Mouse (Mus musculus) stomach, embryonic 16.5 days (tissue): ENCODE results near the gene Tkt. TPM values are rescaled to one million over a fixed set of nuclear protein-coding genes. Genes with fewer than 3 reads are reported as not detected.
A peak's percentile ranks its signal among the peaks of the same experiment; 100 is the strongest.

ENCODE experiments used
- ATAC-seq: fragments of 200-750 bp; cut with Nextera tagmentation; 2 replicates; pipeline ENCODE4 v1.8.0; 2017; ENCODE audit warnings: moderate number of reproducible peaks, moderate TSS enrichment; ENCODE audit not compliant: insufficient read depth, low FRiP score
- H3K27ac ChIP-seq: fragments of 300-500 bp; sonication (generic); 2 replicates; pipeline ENCODE4 v1.5.1; 2014; ENCODE audit warnings: low read length
- H3K27me3 ChIP-seq: fragments of 300-500 bp; sonication (generic); 2 replicates; pipeline ENCODE4 v1.6.1; 2014; ENCODE audit warnings: low read length, control low read depth, mixed read lengths; ENCODE audit not compliant: control insufficient read depth, insufficient read depth
- H3K36me3 ChIP-seq: fragments of 300-500 bp; sonication (generic); 2 replicates; pipeline ENCODE4 v1.6.1; 2014; ENCODE audit warnings: low read length; ENCODE audit not compliant: control insufficient read depth, insufficient read depth
- H3K4me1 ChIP-seq: fragments of 300-500 bp; sonication (generic); 2 replicates; pipeline ENCODE4 v1.6.1; 2014; ENCODE audit warnings: low read length, control low read depth, mixed read lengths; ENCODE audit not compliant: control insufficient read depth, insufficient read depth
- H3K4me2 ChIP-seq: fragments of 300-500 bp; sonication (generic); 2 replicates; pipeline ENCODE4 v1.6.1; 2014; ENCODE audit warnings: low read depth, low read length, mixed read lengths
- H3K4me3 ChIP-seq: fragments of 300-500 bp; sonication (generic); replicated peaks from 2 replicates; pipeline ENCODE4 v1.5.1; 2014; ENCODE audit warnings: mild to moderate bottlenecking, low read length
- H3K9ac ChIP-seq: fragments of 300-500 bp; sonication (generic); 2 replicates; pipeline ENCODE4 v1.6.1; 2014; ENCODE audit warnings: low read length
- H3K9me3 ChIP-seq: fragments of 300-500 bp; sonication (generic); replicated peaks from 2 replicates; pipeline ENCODE4 v1.6.1; 2016; ENCODE audit warnings: low read length, control low read depth; ENCODE audit not compliant: control insufficient read depth
- WGBS: fragments of 180-500 bp; shearing (Covaris S2); extraction: QIAGEN DNeasy Blood & Tissue Kit; methylation state at CpG from one replicate; pipeline ENCODE4 v1.1.7; 2014; 5-methylcytosine and 5-hydroxymethylcytosine counted together
- polyA plus RNA-seq: library from polyadenylated mRNA; unstranded; fragments of >200 nt; fragmentation: Nextera tagmentation; extraction: Ambion mirVana; gene quantifications from 2 replicates; pipeline ENCODE4 v1.2.1, GENCODE M21; 2015

Tkt gene
- polyA plus RNA-seq, 1 experiment from 2014 or later = 292 TPM

DNA sequence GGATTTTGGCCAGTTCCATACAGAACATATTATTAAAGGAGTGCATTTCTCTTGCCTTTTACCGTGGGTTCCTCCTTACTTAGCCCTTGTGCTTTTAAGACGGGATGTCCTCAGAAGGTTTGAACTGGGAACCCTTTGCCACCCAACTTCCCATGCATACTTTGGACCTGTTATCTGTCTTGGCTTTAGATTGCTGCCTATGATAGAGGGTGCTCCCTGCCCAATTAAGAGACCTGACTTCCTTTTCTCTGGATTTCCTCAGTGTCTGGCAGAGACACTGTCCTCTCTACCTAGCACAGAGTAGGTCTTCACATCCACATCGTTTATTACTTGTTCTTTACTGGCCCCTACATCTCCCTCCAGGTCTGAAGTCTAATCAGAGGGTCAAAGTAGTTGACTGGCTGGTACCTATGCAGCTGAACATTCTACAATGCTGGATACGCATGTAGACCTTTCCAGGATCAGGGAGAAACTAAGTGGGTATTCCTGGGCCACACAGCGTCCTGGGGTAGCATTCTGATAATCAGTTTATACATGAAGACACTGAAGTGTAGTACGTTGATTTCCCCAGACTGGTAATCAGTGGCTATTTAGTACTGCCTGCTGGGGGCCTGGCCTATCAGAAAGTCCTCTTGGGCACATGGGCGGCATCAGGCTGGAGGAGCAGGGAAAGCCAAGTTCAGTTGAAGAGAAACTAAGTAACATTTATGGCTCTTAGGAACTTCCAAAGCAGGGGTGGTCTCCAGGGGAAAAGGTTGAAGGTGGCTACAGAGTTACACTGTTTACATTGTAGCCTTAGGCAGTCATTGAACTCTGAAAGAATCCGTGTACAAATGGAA is 2.3 kb downstream of the Tkt start:
- ATAC-seq = no peak
- Histone ChIP-seq H3K9ac (peak overlapping the region; percentile 86), H3K27me3 (no peaks in the 10 kb centered on the region), H3K4me3 (peak overlapping the region; percentile 90), H3K9me3 (no peaks in the 10 kb centered on the region), H3K4me1 (peaks cover 36% of the 10 kb centered on the region), H3K36me3 (no peaks in the 10 kb centered on the region), H3K4me2 (peak overlapping the region; percentile 96), H3K27ac (peak overlapping the region; percentile 96; the same call in 1 of the 2 replicates)
- 25% methylated on average over 8 of the region's 8 CpGs for WGBS

GRCm38 (mm10) chr14:30551509-30551908 is 3.4 kb downstream of the Tkt start:
- Histone ChIP-seq H3K27me3 (no peaks in the 10 kb centered on the region), H3K9ac (0 out of 2 replicates have a peak overlapping the region, but pooled peaks have one; percentile 50), H3K4me3 (peak overlapping the region; percentile 90), H3K4me1 (peaks cover 36% of the 10 kb centered on the region), H3K4me2 (peak overlapping the region; percentile 96), H3K36me3 (0 out of 2 replicates have a peak, but pooled peaks cover 3% of the 10 kb centered on the region), H3K27ac (no peak overlapping the region), H3K9me3 (no peaks in the 10 kb centered on the region)
- WGBS = 49% methylated on average over 5 of the region's 5 CpGs
- ATAC-seq = no peak

GRCm38 (mm10) chr14:30551981-30552380 is 3.8 kb downstream of the Tkt start:
- Histone ChIP-seq H3K4me1 (peaks cover 36% of the 10 kb centered on the region), H3K4me3 (no peak overlapping the region), H3K27me3 (no peaks in the 10 kb centered on the region), H3K27ac (no peak overlapping the region), H3K4me2 (no peak overlapping the region), H3K9me3 (no peaks in the 10 kb centered on the region), H3K36me3 (0 out of 2 replicates have a peak, but pooled peaks cover 5% of the 10 kb centered on the region), H3K9ac (no peak overlapping the region)
- no peak for ATAC-seq
- WGBS = 81% methylated on average over 2 of the region's 2 CpGs

DNA sequence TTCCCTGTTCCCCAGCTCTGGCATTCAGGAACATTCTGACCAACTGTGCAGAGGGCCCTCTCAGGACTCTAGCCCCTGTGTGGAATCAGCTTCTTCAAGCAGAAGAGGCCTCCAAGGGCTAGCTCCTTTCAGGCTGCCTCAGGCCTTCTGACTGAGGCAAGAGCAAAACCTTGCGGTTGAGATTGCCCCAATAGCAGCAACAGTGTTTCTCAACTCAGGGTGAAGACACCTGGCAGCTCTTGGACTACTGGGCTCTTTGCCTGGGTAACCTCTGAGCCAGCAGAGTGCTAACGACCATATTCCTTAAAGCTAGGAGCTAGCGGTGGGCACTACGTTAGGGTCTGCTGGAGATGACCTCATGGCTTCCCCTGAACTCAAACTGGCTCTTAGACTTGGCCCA is 5.0 kb downstream of the Tkt start:
- 85% methylated on average over 4 of the region's 4 CpGs for WGBS
- no peak overlapping the region for H3K9ac ChIP-seq
- H3K27me3 ChIP-seq = no peaks in the 10 kb centered on the region
- no peak overlapping the region for H3K27ac ChIP-seq
- H3K36me3 ChIP-seq = 0 out of 2 replicates have a peak, but pooled peaks cover 8% of the 10 kb centered on the region
- H3K4me3 ChIP-seq = no peak overlapping the region
- no peak overlapping the region for H3K4me2 ChIP-seq
- no peaks in the 10 kb centered on the region for H3K9me3 ChIP-seq
- H3K4me1 ChIP-seq = peaks cover 37% of the 10 kb centered on the region
- no peak for ATAC-seq

- Histone ChIP-seq H3K36me3 (peaks cover 21% of the 10 kb centered on the region; the same call in 1 of the 2 replicates), H3K4me3 (no peak overlapping the region), H3K27me3 (no peaks in the 10 kb centered on the region), H3K9me3 (no peaks in the 10 kb centered on the region), H3K27ac (no peak overlapping the region), H3K4me1 (peaks cover 22% of the 10 kb centered on the region), H3K9ac (no peak overlapping the region), H3K4me2 (no peak overlapping the region)
- ATAC-seq = no peak
- 71% methylated on average over 2 of the region's 2 CpGs for WGBS
Observed at GRCm38 (mm10) chr14:30556651-30557050, 8.5 kb downstream of the Tkt start.

- Histone ChIP-seq H3K36me3 (peaks cover 21% of the 10 kb centered on the region; the same call in 1 of the 2 replicates), H3K9me3 (no peaks in the 10 kb centered on the region), H3K4me1 (peaks cover 14% of the 10 kb centered on the region), H3K4me3 (no peak overlapping the region), H3K4me2 (no peak overlapping the region), H3K27me3 (no peaks in the 10 kb centered on the region), H3K27ac (peak overlapping the region; percentile 57), H3K9ac (peak overlapping the region; percentile 12; the same call in 1 of the 2 replicates)
- WGBS = 70% methylated on average over 9 of the region's 9 CpGs
- ATAC-seq = no peak
Observed at GRCm38 (mm10) chr14:30557730-30558129, 9.6 kb downstream of the Tkt start.

- peaks cover 24% of the 10 kb centered on the region; the same call in 1 of the 2 replicates for H3K36me3 ChIP-seq
- WGBS = 83% methylated on average over 17 of the region's 17 CpGs
- no peak overlapping the region for H3K27ac ChIP-seq
- H3K27me3 ChIP-seq = no peaks in the 10 kb centered on the region
- peaks cover 14% of the 10 kb centered on the region for H3K4me1 ChIP-seq
- ATAC-seq = no peak
- no peak overlapping the region for H3K9ac ChIP-seq
- H3K9me3 ChIP-seq = no peaks in the 10 kb centered on the region
- H3K4me3 ChIP-seq = no peak overlapping the region
- H3K4me2 ChIP-seq = no peak overlapping the region
Observed at GRCm38 (mm10) chr14:30559321-30559850, 11.2 kb downstream of the Tkt start.

- WGBS = 86% methylated on average over 13 of the region's 13 CpGs
Observed at GRCm38 (mm10) chr14:30560803-30561389, 12.7 kb downstream of the Tkt start.

More at GRCm38 (mm10) chr14:30560803-30561389, 12.7 kb downstream of the Tkt start:
- no peaks in the 10 kb centered on the region for H3K27me3 ChIP-seq
- peaks cover 14% of the 10 kb centered on the region for H3K4me1 ChIP-seq
- no peak overlapping the region for H3K4me2 ChIP-seq
- peak overlapping the region; percentile 81 for H3K27ac ChIP-seq
- H3K9me3 ChIP-seq = no peaks in the 10 kb centered on the region
- 0 out of 2 replicates have a peak, but pooled peaks have one; percentile 1 for ATAC-seq
- no peak overlapping the region; the same call in 1 of the 2 replicates for H3K9ac ChIP-seq
- H3K36me3 ChIP-seq = peaks cover 39% of the 10 kb centered on the region; the same call in 1 of the 2 replicates
- no peak overlapping the region for H3K4me3 ChIP-seq
